Mouse (Mus musculus) liver, embryonic 14.5 days (tissue): ENCODE data around the gene Pkn1. TPM values are rescaled to one million over a fixed set of nuclear protein-coding genes. Genes with fewer than 3 reads are reported as not detected.

Source experiments
- ATAC-seq: fragments of 200-750 bp; cut with Nextera tagmentation; 2 replicates; pipeline ENCODE4 v1.8.0; 2017; ENCODE audit warnings: moderate number of reproducible peaks, mild to moderate bottlenecking, moderate library complexity; ENCODE audit not compliant: insufficient read depth
- DNase-seq, 3 experiments: peaks; one replicate each; pipeline ENCODE4 v3.0.0-alpha.2; 2012 to 2013; ENCODE audit warnings: low read depth in 3 of 3, low spot score in 3 of 3
- H3K27ac ChIP-seq: fragments of 300-500 bp; sonication (generic); 2 replicates; pipeline ENCODE4 v1.5.1; 2014; ENCODE audit warnings: moderate library complexity, mild to moderate bottlenecking, control low read depth, inconsistent platforms
- H3K27me3 ChIP-seq: fragments of 300-500 bp; sonication (generic); 2 replicates; pipeline ENCODE4 v1.6.1; 2014; ENCODE audit warnings: mild to moderate bottlenecking, low read length, moderate library complexity; ENCODE audit not compliant: control insufficient read depth, insufficient read depth
- H3K36me3 ChIP-seq: fragments of 300-500 bp; sonication (generic); replicated peaks from 2 replicates; pipeline ENCODE4 v1.6.1; 2014; ENCODE audit warnings: low read depth; ENCODE audit not compliant: control insufficient read depth, insufficient read depth
- H3K4me1 ChIP-seq, 2 experiments: fragments of 200-500 bp in 1 of 2; fragments of 300-500 bp in 1 of 2; sonication (generic) in 1 of 2; replicated peaks; 2 replicates each; pipeline ENCODE4 v1.6.1; 2012 to 2014; ENCODE audit warnings: antibody characterized with exemption in 1 of 2, inconsistent platforms in 1 of 2, low read length in 1 of 2; ENCODE audit not compliant: control insufficient read depth in 2 of 2, insufficient read depth in 2 of 2
- H3K4me2 ChIP-seq: fragments of 300-500 bp; sonication (generic); 2 replicates; pipeline ENCODE4 v1.6.1; 2014; ENCODE audit warnings: low read depth, mild to moderate bottlenecking, control low read depth, moderate library complexity
- H3K4me3 ChIP-seq, 2 experiments: fragments of 200-500 bp in 1 of 2; fragments of 300-500 bp in 1 of 2; sonication (generic) in 1 of 2; 2 replicates each; pipeline ENCODE4 v1.5.1; 2012 to 2014; ENCODE audit warnings: low read depth in 2 of 2, low read length in 2 of 2, mild to moderate bottlenecking in 2 of 2, control low read depth in 1 of 2, inconsistent platforms in 1 of 2, moderate library complexity in 1 of 2; ENCODE audit not compliant: insufficient read depth in 1 of 2
- H3K9ac ChIP-seq: fragments of 300-500 bp; sonication (generic); replicated peaks from 2 replicates; pipeline ENCODE4 v1.6.1; 2014; ENCODE audit warnings: mild to moderate bottlenecking, control low read depth, moderate library complexity
- H3K9me3 ChIP-seq: fragments of 300-500 bp; sonication (generic); 2 replicates; pipeline ENCODE4 v1.6.1; 2016; ENCODE audit warnings: low read length, mixed read lengths; ENCODE audit not compliant: control insufficient read depth
- CTCF ChIP-seq: IDR thresholded peaks from 2 replicates; pipeline ENCODE4 v1.5.1; 2016; ENCODE audit warnings: antibody characterized with exemption, low read depth, control low read depth
- EP300 ChIP-seq: IDR thresholded peaks from 2 replicates; pipeline ENCODE4 v1.6.1; 2016; ENCODE audit warnings: antibody characterized with exemption, low read depth
- WGBS: fragments of 180-500 bp; shearing (Covaris S2); extraction: QIAGEN DNeasy Blood & Tissue Kit; methylation state at CpG from one replicate; pipeline ENCODE4 v1.1.7; 2014; ENCODE audit not compliant: insufficient replicate concordance; 5-methylcytosine and 5-hydroxymethylcytosine counted together
- polyA plus RNA-seq, 2 experiments: library from polyadenylated mRNA; depleted of rRNA in 1 of 2; stranded (reverse) in 1 of 2; unstranded in 1 of 2; fragments of >200 nt; fragmentation: Nextera tagmentation in 1 of 2; extraction: Ambion mirVana in 1 of 2; gene quantifications; 2 replicates each; pipeline versions ENCODE4 v1.2.1 to v1.2.3; 2012 to 2014

Pkn1 gene
- polyA plus RNA-seq, 2 experiments = 6.9 to 9.5 TPM

DNA sequence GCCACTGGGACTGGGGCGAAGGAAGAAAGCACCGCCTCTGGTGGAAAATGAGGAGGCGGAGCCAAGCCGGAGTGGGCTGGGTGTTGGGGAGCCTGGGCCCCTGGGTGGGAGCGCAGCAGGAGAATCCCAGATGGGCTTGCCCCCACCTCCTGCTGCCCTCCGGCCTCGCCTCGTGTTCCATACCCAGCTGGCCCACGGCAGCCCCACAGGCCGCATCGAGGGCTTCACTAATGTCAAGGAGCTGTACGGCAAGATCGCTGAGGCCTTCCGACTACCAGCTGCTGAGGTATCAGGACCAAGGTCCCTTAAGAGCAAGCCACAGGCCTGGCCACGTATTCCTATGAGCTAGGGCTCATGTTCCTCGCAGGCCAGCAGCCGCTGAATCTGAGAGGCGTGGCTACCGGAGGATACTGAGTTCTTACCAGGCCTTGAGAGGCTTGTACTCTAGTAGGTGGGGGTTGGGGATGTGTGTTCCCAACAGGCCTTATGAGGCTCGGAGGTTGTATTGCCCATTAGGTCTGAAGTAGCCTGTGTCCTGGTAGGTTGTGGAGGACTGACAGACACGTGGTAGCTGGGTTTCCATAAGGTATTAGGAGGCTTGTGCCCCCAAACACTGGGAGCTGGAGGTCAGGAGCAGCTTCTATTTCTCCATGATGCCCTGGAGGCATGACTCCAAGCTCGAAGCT, 37.8 kb downstream of the Pkn1 start:
- H3K36me3 ChIP-seq = no peaks in the 10 kb centered on the region
- no peaks in the 10 kb centered on the region for H3K27me3 ChIP-seq
- H3K9me3 ChIP-seq = no peaks in the 10 kb centered on the region
- H3K4me3 ChIP-seq = no peak overlapping the region
- no peak for DNase-seq
- peaks cover 8 to 12% of the 10 kb centered on the region in 2 experiments for H3K4me1 ChIP-seq
- no peak for TF ChIP-seq CTCF
- no peak for TF ChIP-seq EP300
- 40% methylated on average over 22 of the region's 22 CpGs for WGBS
- no peak overlapping the region for H3K27ac ChIP-seq
- no peak for ATAC-seq
- no peak overlapping the region for H3K9ac ChIP-seq
- H3K4me2 ChIP-seq = peak overlapping the region; percentile 6; the same call in 1 of the 2 replicates

DNA sequence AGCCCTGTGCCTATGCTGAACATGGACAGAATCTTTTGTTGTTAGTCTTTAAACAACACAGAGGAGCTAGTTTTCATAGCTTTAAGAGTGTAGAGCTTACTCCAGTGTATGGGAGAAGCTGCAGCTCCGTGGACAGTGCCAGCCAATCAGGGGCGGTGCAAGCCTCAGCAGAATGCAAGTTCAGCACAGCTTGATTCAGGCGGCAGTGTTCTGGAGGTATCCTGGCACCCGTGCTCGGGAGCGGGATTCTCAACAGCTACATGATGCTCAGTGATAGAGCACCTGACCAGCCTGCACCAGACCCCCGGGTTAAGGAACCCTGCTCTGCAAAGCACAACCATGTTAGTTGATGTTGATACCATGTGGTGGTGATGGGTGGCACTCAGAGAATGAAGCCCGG, 38.4 kb downstream of the Pkn1 start:
- DNase-seq = no peak
- ATAC-seq = no peak
- 36% methylated on average over 8 of the region's 8 CpGs for WGBS
- no peak overlapping the region for H3K4me2 ChIP-seq
- H3K4me1 ChIP-seq = peaks cover 8 to 17% of the 10 kb centered on the region in 2 experiments
- H3K27me3 ChIP-seq = no peaks in the 10 kb centered on the region
- H3K4me3 ChIP-seq = no peak overlapping the region
- H3K9me3 ChIP-seq = no peaks in the 10 kb centered on the region
- no peak overlapping the region for H3K9ac ChIP-seq
- no peak overlapping the region for H3K27ac ChIP-seq
- H3K36me3 ChIP-seq = no peaks in the 10 kb centered on the region
- TF ChIP-seq EP300 = no peak
- TF ChIP-seq CTCF = no peak

DNA sequence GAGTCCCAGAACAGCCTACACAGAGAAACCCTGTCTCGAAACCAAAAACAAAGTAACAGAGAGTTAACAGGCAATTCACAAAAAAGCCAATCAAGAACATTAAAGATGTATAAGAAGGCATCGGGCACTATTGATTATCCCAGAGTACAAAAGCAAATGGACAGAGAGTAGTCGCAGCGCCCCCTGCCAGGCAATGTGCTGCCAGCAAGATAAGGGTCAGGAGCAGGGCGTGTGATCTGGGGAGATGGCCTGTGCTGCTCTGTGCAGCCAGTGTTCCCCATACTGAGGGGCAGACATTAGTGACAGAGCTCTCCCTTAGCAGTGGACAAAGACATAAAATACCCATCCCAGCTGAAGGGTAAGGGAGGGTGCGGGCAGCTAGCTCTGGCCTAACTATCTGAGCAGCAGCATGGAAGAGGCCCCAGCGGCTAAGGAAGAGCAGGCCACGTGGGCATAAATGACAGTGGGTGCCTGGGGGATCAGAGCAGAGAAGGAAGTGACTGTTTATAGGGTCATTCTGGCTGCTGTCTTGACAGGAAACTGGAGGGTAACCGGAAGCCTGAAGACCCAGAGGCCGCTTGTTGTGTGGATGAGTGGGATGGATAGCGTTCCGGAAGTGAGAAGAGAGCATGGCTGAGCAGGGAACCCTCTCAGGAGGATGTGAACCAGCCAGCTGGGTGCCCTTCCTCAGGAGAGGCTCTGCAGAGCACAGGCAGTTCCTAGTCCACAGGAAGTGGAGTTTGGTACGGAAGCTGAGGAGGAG, 42.3 kb downstream of the Pkn1 start:
- TF ChIP-seq CTCF (peak; percentile 87), EP300 (peak; percentile 40)
- H3K9ac ChIP-seq = 0 out of 2 replicates have a peak overlapping the region, but pooled peaks have one; percentile 16

DNA sequence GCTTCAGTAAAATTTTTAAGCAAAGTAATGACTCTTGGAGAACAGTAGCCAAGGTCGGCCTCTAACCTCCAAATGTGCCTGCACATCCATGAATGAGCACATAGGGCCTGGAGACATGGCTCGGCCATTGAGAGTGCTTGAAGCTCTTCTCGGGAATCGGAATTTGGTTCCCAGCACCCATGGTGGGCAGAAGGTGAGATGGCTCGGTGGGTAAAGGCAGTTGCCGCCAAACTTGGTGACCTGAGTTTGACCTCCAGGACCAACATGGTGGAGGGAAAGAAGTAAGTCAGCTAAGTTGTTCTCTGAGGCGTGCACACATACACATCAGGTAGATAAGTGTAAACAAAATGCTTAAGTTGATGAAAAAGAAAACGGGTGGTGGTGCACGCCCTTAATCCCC, 42.9 kb downstream of the Pkn1 start:
- Histone ChIP-seq H3K4me2 (no peak overlapping the region), H3K27ac (no peak overlapping the region), H3K9ac (no peak overlapping the region), H3K9me3 (no peaks in the 10 kb centered on the region), H3K4me3 (no peak overlapping the region), H3K4me1 (peaks cover 17 to 36% of the 10 kb centered on the region in 2 experiments), H3K36me3 (no peaks in the 10 kb centered on the region), H3K27me3 (no peaks in the 10 kb centered on the region)
- DNase-seq = no peak
- WGBS = 75% methylated on average over 9 of the region's 9 CpGs
- ATAC-seq = no peak
- TF ChIP-seq CTCF (no peak), EP300 (no peak)

More for the DNA sequence above, 42.3 kb downstream of the Pkn1 start:
- Histone ChIP-seq H3K4me1 (peaks cover 16 to 35% of the 10 kb centered on the region in 2 experiments), H3K27me3 (no peaks in the 10 kb centered on the region), H3K4me2 (peak overlapping the region; percentile 26), H3K4me3 (no peak overlapping the region), H3K27ac (no peak overlapping the region; the same call in 1 of the 2 replicates), H3K36me3 (no peaks in the 10 kb centered on the region), H3K9me3 (no peaks in the 10 kb centered on the region)
- 37% methylated on average over 13 of the region's 13 CpGs for WGBS
- peak; percentile 16; the same call in 1 of the 2 replicates for ATAC-seq
- peak in 1 of 3 experiments; percentile 56 for DNase-seq

DNA sequence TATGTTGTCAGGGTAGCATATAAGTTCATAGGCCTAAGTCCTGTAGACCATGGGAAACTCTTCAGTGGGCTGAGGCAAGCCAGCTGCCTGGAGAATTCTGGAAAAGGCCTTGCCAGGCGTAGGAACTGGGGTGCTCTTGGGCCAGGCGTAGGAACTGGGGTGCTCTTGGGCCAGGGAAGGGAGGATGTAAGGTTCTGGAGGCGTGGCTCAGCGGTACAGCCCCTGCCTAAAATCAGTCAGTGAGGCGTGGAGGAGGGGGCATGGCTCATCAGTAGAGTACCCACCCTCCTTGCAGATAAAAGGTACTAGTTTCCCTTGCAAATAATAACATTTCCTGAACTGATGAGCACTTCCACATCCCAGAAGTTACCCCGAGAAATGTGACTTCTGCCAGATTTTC, 44.3 kb downstream of the Pkn1 start:
- H3K36me3 ChIP-seq = no peaks in the 10 kb centered on the region
- DNase-seq (no peak), ATAC-seq (no peak)
- 81% methylated on average over 6 of the region's 6 CpGs for WGBS
- H3K4me2 ChIP-seq = no peak overlapping the region
- H3K4me3 ChIP-seq = no peak overlapping the region
- peaks cover 17 to 36% of the 10 kb centered on the region in 2 experiments for H3K4me1 ChIP-seq
- no peak overlapping the region for H3K9ac ChIP-seq
- H3K27me3 ChIP-seq = no peaks in the 10 kb centered on the region
- TF ChIP-seq EP300 (no peak), CTCF (no peak)
- no peaks in the 10 kb centered on the region for H3K9me3 ChIP-seq
- no peak overlapping the region for H3K27ac ChIP-seq
